Mouse (Mus musculus) neural tube, embryonic 13.5 days (tissue): ENCODE results near the gene Ak5. TPM values are rescaled to one million over a fixed set of nuclear protein-coding genes. Genes with fewer than 3 reads are reported as not detected.
"Not testable (repeated sequence)": the region's sequence is repeated elsewhere in the genome, so short reads cannot be mapped to it uniquely, and the experiment has no call there.

ENCODE experiments used
- ATAC-seq: fragments of 200-750 bp; cut with Nextera tagmentation; 2 replicates; pipeline ENCODE4 v1.8.0; 2017; ENCODE audit warnings: low read depth, mild to moderate bottlenecking, moderate TSS enrichment, moderate library complexity
- H3K27ac ChIP-seq: fragments of 300-500 bp; sonication (generic); replicated peaks from 2 replicates; pipeline ENCODE4 v1.5.1; 2015; ENCODE audit warnings: moderate library complexity, mild to moderate bottlenecking, inconsistent platforms
- H3K27me3 ChIP-seq: fragments of 300-500 bp; sonication (generic); 2 replicates; pipeline ENCODE4 v1.6.1; 2015; ENCODE audit warnings: mild to moderate bottlenecking, inconsistent platforms
- H3K36me3 ChIP-seq: fragments of 300-500 bp; sonication (generic); 2 replicates; pipeline ENCODE4 v1.6.1; 2015; ENCODE audit warnings: mild to moderate bottlenecking, inconsistent platforms
- H3K4me1 ChIP-seq: fragments of 300-500 bp; sonication (generic); replicated peaks from 2 replicates; pipeline ENCODE4 v1.6.1; 2015; ENCODE audit warnings: inconsistent platforms
- H3K4me2 ChIP-seq: fragments of 300-500 bp; sonication (generic); 2 replicates; pipeline ENCODE4 v1.6.1; 2015; ENCODE audit warnings: inconsistent platforms, mild to moderate bottlenecking, moderate library complexity
- H3K4me3 ChIP-seq: fragments of 300-500 bp; sonication (generic); 2 replicates; pipeline ENCODE4 v1.5.1; 2015; ENCODE audit warnings: mild to moderate bottlenecking, inconsistent platforms
- H3K9ac ChIP-seq: fragments of 300-500 bp; sonication (generic); 2 replicates; pipeline ENCODE4 v1.6.1; 2015; ENCODE audit warnings: moderate library complexity, mild to moderate bottlenecking, inconsistent platforms
- H3K9me3 ChIP-seq: fragments of 300-500 bp; sonication (generic); 2 replicates; pipeline ENCODE4 v1.6.1; 2016; ENCODE audit warnings: inconsistent platforms
- WGBS: fragments of 180-500 bp; shearing (Covaris S2); methylation state at CpG from one replicate; pipeline ENCODE4 v1.1.7; 2015; 5-methylcytosine and 5-hydroxymethylcytosine counted together
- polyA plus RNA-seq: library from polyadenylated mRNA; unstranded; fragments of >200 nt; fragmentation: Nextera tagmentation; extraction: Ambion mirVana; gene quantifications from 2 replicates; pipeline ENCODE4 v1.2.1, GENCODE M21; 2015

Gene Ak5
- polyA plus RNA-seq, 1 experiment from 2014 or later: 7.2 TPM

DNA sequence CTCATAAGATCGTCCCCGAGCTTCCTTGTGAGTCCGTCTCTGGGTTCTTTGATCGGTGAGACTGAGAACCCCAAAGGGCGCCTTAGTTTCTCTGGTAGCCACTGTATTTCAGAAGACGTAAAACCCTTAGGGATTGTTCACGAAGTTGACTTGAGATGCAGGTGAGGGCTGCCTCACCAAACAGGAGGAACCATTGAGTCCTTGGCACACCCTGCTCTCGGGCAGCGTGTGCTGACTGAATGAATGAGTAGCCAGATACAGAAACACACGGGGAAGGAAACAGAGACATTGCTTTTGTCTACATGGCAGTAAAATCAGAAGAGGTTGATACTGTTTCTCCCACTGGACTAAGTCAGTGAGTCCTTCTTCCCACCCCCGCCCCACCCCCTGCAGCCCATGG lies 48.1 kb downstream of the Ak5 start:
- H3K4me1 ChIP-seq: peaks cover 20% of the 10 kb centered on the region
- H3K4me2 ChIP-seq: peak overlapping the region; percentile 26
- WGBS: 67% methylated on average over 11 of the region's 11 CpGs
- H3K9me3 ChIP-seq: no peaks in the 10 kb centered on the region
- no peak overlapping the region for H3K4me3 ChIP-seq
- no peak overlapping the region for H3K27ac ChIP-seq
- no peaks in the 10 kb centered on the region for H3K36me3 ChIP-seq
- ATAC-seq: no peak
- no peaks in the 10 kb centered on the region for H3K27me3 ChIP-seq
- no peak overlapping the region for H3K9ac ChIP-seq

DNA sequence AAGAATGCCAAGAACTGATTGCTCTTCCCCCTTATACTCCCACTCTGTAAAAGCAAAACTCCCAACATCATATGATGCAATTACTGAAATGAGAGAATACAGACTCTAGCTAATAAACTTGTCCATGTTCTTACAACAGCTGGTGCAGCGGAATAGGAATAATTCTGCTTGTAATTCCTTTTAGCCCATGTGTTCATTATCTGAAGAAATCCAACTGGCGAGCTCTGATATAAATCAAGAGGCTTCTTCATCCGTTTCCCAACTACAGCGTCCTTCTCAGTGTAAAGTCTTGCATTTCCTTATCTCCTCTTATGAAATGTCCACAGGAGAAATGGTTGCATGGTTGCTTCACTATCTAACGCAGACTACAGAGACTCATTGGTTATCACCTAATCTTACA lies 59.1 kb downstream of the Ak5 start:
- ATAC-seq: no peak
- no peaks in the 10 kb centered on the region for H3K9me3 ChIP-seq
- 85% methylated on average over 5 of the region's 5 CpGs for WGBS

DNA sequence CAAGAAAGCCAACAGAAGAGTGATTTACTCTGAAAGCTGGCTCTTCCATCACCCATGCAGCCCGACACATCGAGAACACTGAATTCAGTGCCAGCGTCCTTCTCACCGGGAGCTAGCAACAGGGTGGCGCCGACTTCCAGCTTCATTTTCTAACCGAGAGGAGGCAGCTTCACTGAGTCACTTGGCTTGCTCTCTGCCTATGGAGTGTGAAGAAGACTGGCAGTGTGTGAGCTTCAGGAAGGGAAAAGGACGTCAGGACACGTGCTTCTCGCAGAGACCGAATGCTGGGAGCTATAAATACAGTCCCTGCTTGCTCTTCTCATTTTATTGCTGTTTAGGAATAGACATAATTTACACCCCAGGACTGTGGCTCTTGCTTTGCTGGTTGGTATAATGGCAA lies 62.3 kb downstream of the Ak5 start:
- H3K36me3 ChIP-seq: no peaks in the 10 kb centered on the region
- H3K4me1 ChIP-seq: peaks cover 16% of the 10 kb centered on the region
- H3K9ac ChIP-seq: no peak overlapping the region
- 26% methylated on average over 11 of the region's 11 CpGs for WGBS
- H3K9me3 ChIP-seq: no peaks in the 10 kb centered on the region
- H3K27me3 ChIP-seq: no peaks in the 10 kb centered on the region
- no peak overlapping the region for H3K4me2 ChIP-seq
- ATAC-seq: peak; percentile 74
- no peak overlapping the region for H3K4me3 ChIP-seq
- H3K27ac ChIP-seq: no peak overlapping the region

More for the DNA sequence above, 59.1 kb downstream of the Ak5 start:
- peaks cover 16% of the 10 kb centered on the region for H3K4me1 ChIP-seq
- H3K9ac ChIP-seq: no peak overlapping the region
- no peak overlapping the region for H3K27ac ChIP-seq
- no peak overlapping the region for H3K4me3 ChIP-seq
- H3K27me3 ChIP-seq: no peaks in the 10 kb centered on the region
- H3K36me3 ChIP-seq: no peaks in the 10 kb centered on the region
- no peak overlapping the region for H3K4me2 ChIP-seq

DNA sequence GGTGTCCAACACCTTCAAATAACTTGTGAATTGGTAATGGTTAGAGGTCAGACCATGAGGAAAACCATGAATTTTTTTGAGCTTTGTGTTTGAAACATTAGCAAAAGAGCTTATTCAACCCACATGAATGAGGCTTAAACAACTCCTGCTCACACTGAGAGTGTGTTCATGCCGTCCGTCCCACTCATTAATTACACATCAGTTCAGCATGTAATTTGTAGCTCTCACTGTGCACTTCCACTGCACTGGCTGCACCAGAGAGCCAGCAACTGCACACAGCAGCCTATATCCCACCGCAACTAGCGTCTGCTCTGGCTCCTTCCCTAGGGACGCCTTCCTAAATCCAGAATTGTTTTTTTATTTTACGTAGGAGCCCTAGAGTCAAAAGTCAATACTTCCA lies 68.5 kb downstream of the Ak5 start:
- H3K4me3 ChIP-seq: no peak overlapping the region
- no peaks in the 10 kb centered on the region for H3K36me3 ChIP-seq
- 36% methylated on average over 6 of the region's 6 CpGs for WGBS
- no peaks in the 10 kb centered on the region for H3K9me3 ChIP-seq
- H3K9ac ChIP-seq: no peak overlapping the region
- no peaks in the 10 kb centered on the region for H3K27me3 ChIP-seq
- no peak overlapping the region for H3K4me2 ChIP-seq
- ATAC-seq: no peak
- no peak overlapping the region for H3K27ac ChIP-seq
- H3K4me1 ChIP-seq: peaks cover 4% of the 10 kb centered on the region; the same call in 1 of the 2 replicates

DNA sequence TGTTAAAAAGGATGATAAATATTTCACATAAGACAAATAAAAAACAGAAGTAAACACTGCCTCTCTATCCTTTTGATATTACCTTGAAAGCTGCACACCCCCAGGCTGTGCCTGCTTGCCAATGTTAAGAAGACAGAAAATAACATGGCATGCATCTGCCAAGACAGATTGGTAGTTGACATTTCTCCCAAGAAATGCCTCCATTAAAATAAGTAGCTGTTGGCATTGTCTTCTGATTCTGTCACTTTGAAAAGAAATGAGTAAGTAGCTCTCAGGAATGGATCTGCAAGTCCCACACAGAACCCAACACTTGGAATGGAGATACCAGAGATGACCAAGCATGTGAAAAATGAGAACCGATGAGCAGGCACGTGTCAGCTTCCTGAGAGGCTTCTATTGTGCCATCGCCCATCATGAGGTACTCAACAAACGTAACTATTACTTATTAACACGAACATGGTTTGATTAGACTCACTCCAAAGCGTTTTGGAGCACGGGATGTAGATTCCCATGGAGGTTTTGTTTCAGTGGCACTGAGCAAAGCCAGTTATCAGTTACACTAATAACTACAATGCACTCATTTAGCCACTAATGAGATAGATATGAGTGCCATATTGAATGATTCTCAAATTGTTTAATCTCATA lies 71.6 kb downstream of the Ak5 start:
- no peaks in the 10 kb centered on the region for H3K27me3 ChIP-seq
- H3K4me3 ChIP-seq: no peak overlapping the region
- H3K9me3 ChIP-seq: no peaks in the 10 kb centered on the region
- WGBS: 92% methylated on average over 7 of the region's 7 CpGs
- no peaks in the 10 kb centered on the region for H3K36me3 ChIP-seq
- no peak for ATAC-seq
- H3K4me2 ChIP-seq: no peak overlapping the region
- no peak overlapping the region for H3K9ac ChIP-seq
- no peak overlapping the region for H3K27ac ChIP-seq
- peaks cover 4% of the 10 kb centered on the region; the same call in 1 of the 2 replicates for H3K4me1 ChIP-seq

DNA sequence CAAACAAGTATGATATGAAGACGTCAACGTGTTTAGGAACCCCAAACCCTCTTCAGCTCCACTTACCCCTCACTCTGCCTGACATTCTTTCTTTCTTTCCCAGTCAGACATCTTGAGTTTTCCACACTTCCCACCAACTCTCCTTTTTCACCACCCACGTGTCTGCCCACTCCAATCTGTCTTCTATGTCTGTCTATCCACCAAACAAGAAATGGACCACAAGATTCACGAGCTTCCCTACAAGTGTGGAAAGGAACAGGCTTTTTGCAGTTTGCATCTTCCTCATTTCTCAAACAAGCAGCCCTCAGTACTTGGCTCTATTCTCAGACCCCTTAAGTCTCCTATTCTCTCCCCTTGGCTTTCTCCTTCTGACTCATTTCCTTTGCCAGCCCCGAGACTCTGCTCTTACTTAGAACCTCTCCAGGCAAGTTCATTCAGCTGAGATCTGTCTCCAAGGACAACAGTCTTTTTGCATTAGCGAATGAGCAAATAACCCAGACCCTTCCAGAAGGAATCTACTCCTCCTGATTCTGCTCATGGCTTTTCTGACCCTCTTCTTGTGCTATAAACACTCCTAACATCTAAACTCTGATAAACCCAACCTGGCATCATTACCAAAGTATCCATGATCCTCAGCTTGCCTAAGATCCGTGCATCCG lies 75.3 kb downstream of the Ak5 start:
- no peaks in the 10 kb centered on the region for H3K9me3 ChIP-seq
- no peak overlapping the region for H3K4me3 ChIP-seq
- H3K36me3 ChIP-seq: no peaks in the 10 kb centered on the region
- H3K27me3 ChIP-seq: no peaks in the 10 kb centered on the region
- H3K4me1 ChIP-seq: no peaks in the 10 kb centered on the region
- no peak overlapping the region for H3K4me2 ChIP-seq
- no peak overlapping the region for H3K27ac ChIP-seq
- ATAC-seq: no peak
- 81% methylated on average over 8 of the region's 8 CpGs for WGBS
- no peak overlapping the region for H3K9ac ChIP-seq

DNA sequence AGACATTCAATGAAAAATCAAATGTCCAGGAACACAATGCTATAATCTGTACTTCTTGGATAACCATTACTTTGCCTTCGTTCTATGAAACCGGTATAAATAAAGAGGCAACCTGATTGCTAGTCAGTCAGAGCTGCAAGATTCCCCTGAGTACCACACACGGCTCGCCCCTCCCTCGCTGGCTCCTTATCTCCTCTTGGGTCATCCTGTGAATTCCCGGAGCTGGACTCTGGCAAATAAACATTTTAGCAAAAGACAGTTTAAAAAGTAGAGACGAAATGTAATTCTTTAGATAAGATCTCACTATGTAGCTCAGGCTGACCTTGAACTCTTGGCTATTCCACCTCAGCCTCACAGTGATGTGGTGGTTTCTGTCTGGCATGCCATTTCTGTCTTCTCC lies 77.7 kb downstream of the Ak5 start:
- Histone ChIP-seq H3K9me3 (no peaks in the 10 kb centered on the region), H3K4me2 (no peak overlapping the region), H3K36me3 (no peaks in the 10 kb centered on the region), H3K9ac (no peak overlapping the region), H3K4me3 (no peak overlapping the region), H3K27ac (no peak overlapping the region), H3K27me3 (no peaks in the 10 kb centered on the region), H3K4me1 (no peaks in the 10 kb centered on the region)
- WGBS: 90% methylated on average over 7 of the region's 7 CpGs
- no peak for ATAC-seq

DNA sequence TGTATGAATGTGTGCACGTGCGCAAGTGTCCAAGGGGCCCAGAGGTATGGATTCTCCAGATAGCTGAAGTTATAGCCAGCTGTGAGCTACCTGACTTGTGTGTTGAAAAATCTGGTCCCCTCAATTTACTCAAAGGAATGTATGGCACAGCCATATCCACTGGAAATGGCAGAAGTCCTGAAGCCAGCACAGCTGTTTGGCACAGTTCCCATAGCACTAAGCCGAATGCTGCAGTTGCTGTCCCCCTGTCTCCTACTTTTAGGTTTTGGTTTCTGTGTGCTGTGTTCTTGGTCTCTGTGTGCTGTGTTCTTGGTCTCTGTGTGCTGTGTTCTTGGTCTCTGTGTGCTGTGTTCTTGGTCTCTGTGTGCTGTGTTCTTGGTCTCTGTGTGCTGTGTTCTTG lies 79.1 kb downstream of the Ak5 start:
- not testable (repeated sequence) for H3K27ac ChIP-seq, H3K27me3 ChIP-seq, H3K4me1 ChIP-seq, H3K36me3 ChIP-seq, H3K4me2 ChIP-seq, H3K9ac ChIP-seq, H3K9me3 ChIP-seq, ATAC-seq, H3K4me3 ChIP-seq
- WGBS: 93% methylated on average over 3 of the region's 3 CpGs

DNA sequence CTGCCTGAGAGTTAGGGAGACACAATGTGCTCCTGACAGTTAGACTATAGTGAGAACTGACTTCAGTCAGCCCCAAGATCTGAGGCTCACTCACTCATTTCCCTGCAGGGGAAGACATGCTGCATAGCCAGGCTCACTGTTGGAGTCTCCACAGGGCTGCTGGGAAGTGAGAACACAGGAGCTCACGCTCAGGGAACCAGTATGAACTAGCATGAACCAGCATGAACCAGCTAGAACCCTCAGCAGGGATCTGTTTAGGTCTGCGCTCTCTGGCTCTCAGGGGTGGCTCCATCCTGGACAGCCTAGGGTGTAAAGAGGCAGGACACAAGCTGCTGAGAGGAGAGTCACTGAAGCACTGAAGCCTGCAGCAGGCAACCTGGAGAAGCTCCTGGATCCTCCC lies 81.2 kb downstream of the Ak5 start:
- no peak overlapping the region for H3K4me3 ChIP-seq
- no peak for ATAC-seq
- no peak overlapping the region for H3K4me2 ChIP-seq
- no peak overlapping the region for H3K27ac ChIP-seq
- no peaks in the 10 kb centered on the region for H3K36me3 ChIP-seq
- 87% methylated on average over 2 of the region's 2 CpGs for WGBS
- H3K9me3 ChIP-seq: no peaks in the 10 kb centered on the region
- no peaks in the 10 kb centered on the region for H3K4me1 ChIP-seq
- H3K27me3 ChIP-seq: no peaks in the 10 kb centered on the region
- no peak overlapping the region for H3K9ac ChIP-seq

DNA sequence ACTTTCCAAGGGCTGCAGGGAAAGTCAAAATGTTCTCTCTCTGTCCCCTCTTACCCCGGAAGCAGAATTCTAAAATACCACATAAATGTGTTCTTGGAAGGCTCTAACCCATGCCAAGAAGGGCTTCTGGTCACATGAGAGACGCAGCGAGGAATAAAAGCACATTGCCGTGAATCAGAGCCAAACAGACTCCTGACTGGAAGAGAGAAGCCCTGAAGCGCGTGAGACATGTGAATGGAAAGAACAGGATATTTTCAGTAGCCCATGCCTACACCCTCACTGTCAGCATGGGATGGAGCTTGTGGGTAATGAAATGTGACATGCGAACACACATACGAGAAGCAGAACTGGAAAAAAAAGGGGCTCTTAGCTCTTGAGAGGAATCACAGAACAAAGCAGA lies 82.0 kb downstream of the Ak5 start:
- H3K4me3 ChIP-seq: no peak overlapping the region
- H3K9ac ChIP-seq: no peak overlapping the region
- H3K27ac ChIP-seq: no peak overlapping the region
- ATAC-seq: no peak
- no peak overlapping the region for H3K4me2 ChIP-seq
- no peaks in the 10 kb centered on the region for H3K9me3 ChIP-seq
- H3K36me3 ChIP-seq: no peaks in the 10 kb centered on the region
- no peaks in the 10 kb centered on the region for H3K27me3 ChIP-seq
- 86% methylated on average over 8 of the region's 8 CpGs for WGBS
- H3K4me1 ChIP-seq: no peaks in the 10 kb centered on the region

DNA sequence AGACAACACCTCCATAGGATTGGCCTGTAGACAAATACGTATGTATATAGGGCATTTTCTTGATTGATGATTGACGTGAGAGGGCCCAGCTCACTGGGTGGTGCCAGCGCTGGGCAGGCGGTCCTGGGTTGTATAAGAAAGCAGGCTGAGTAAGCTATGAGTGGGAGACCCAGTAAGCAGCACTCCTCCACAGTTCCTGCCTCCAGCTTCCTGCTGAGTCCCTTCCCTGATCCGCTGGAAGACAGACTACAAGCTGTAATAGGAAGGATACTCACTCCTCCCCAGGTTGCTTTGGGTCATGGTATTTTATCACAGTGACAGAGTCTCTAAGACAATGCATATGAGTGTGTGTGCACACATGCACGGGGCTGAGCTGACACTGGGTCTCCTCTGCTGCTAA lies 82.6 kb downstream of the Ak5 start:
- Histone ChIP-seq H3K4me2 (no peak overlapping the region), H3K27me3 (no peaks in the 10 kb centered on the region), H3K4me3 (no peak overlapping the region), H3K9ac (no peak overlapping the region), H3K27ac (no peak overlapping the region), H3K36me3 (no peaks in the 10 kb centered on the region), H3K9me3 (no peaks in the 10 kb centered on the region), H3K4me1 (no peaks in the 10 kb centered on the region)
- 72% methylated on average over 6 of the region's 6 CpGs for WGBS
- ATAC-seq: no peak

DNA sequence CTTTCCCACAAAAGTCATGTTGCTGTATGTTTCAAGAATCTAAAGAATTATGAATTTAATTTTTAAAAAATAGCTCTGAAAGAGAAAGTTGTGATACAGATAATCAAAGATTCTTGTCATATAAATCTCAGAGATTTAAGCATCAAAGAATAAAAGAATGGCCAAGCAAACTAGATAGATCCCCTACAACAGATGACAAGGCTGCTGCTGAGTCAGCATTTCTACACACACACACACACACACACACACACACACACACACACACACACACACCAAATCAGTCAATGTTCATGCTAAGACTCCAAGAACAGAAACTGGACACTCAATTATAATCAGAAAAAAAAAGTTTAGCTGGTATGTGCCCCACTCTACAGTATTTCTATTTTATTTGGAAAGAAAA lies 85.1 kb downstream of the Ak5 start:
- no peak overlapping the region for H3K9ac ChIP-seq
- H3K27ac ChIP-seq: no peak overlapping the region
- no peak overlapping the region for H3K4me2 ChIP-seq
- no peaks in the 10 kb centered on the region for H3K36me3 ChIP-seq
- H3K27me3 ChIP-seq: no peaks in the 10 kb centered on the region
- H3K9me3 ChIP-seq: no peaks in the 10 kb centered on the region
- no peak for ATAC-seq
- H3K4me1 ChIP-seq: peaks cover 5% of the 10 kb centered on the region; the same call in 1 of the 2 replicates
- H3K4me3 ChIP-seq: no peak overlapping the region

DNA sequence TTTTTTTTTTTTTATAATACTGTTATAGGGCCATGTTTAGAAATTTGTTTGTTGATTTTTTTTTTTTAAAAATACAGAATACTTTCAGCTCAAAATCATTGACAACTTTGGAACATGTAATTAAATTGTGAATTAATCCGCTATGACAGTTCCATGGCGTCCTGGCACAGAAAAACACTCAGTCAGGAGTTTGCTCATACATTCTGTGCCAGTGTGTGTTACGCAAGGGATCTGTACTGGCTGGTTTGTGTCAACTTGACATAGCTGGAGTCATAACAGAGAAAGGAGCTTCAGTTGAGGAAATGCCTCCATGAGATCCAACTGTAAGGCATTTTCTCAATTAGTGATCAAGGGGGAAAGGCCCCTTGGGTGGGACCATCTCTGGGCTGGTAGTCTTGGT lies 86.3 kb downstream of the Ak5 start:
- not testable (repeated sequence) for H3K4me2 ChIP-seq, H3K27me3 ChIP-seq, H3K4me1 ChIP-seq, H3K4me3 ChIP-seq, H3K27ac ChIP-seq, H3K9ac ChIP-seq, ATAC-seq, H3K9me3 ChIP-seq, H3K36me3 ChIP-seq
- 94% methylated on average over 3 of the region's 3 CpGs for WGBS
